Mouse (Mus musculus) CH12.LX (cell line): Measurements from ENCODE around the gene Pde4d. TPM values are rescaled to one million over a fixed set of nuclear protein-coding genes. Genes with fewer than 3 reads are reported as not detected.

Source experiments
- DNase-seq: peaks from one replicate; pipeline ENCODE4 v3.0.0-alpha.2; 2013; ENCODE audit errors: extremely low read depth
- H3K27ac ChIP-seq: 2 replicates; pipeline ENCODE4 v1.5.1; 2012; ENCODE audit warnings: low read depth, mild to moderate bottlenecking, control low read depth, moderate library complexity; ENCODE audit not compliant: insufficient read depth
- H3K27me3 ChIP-seq: replicated peaks from 2 replicates; pipeline ENCODE3; 2012; ENCODE audit warnings: inconsistent platforms
- H3K36me3 ChIP-seq, 2 experiments: replicated peaks in 1 of 2; 2 replicates each; pipeline versions ENCODE3 to v1.6.1; 2012; ENCODE audit warnings: inconsistent platforms in 1 of 2, low read length in 1 of 2, mild to moderate bottlenecking in 1 of 2, mixed read lengths in 1 of 2, moderate library complexity in 1 of 2; ENCODE audit not compliant: control insufficient read depth in 1 of 2, insufficient read depth in 1 of 2
- H3K4me1 ChIP-seq, 2 experiments: 2 replicates each; pipeline ENCODE4 v1.6.1; 2012; ENCODE audit warnings: inconsistent platforms in 1 of 2, moderate library complexity in 1 of 2; ENCODE audit not compliant: insufficient read depth in 2 of 2, control insufficient read depth in 1 of 2
- H3K4me2 ChIP-seq: 2 replicates; pipeline ENCODE4 v1.6.1; 2012; ENCODE audit warnings: low read depth, mild to moderate bottlenecking, control low read depth; ENCODE audit not compliant: poor library complexity, insufficient read depth, severe bottlenecking
- H3K4me3 ChIP-seq, 3 experiments: fragments of 150-350 bp in 1 of 3; sonication (generic) in 1 of 3; replicated peaks in 1 of 3; 2 replicates each; pipeline versions ENCODE3 to v1.5.1; 2011 to 2012; ENCODE audit warnings: low read depth in 2 of 3, low read length in 2 of 3, mild to moderate bottlenecking in 2 of 3, moderate library complexity in 2 of 3, control low read depth in 1 of 3, improper control_type of control experiment in 1 of 3, inconsistent platforms in 1 of 3, mixed read lengths in 1 of 3; ENCODE audit not compliant: poor library complexity in 1 of 3
- H3K79me2 ChIP-seq: replicated peaks from 2 replicates; pipeline ENCODE4 v1.6.1; 2012; ENCODE audit warnings: mild to moderate bottlenecking, moderate library complexity; ENCODE audit not compliant: control insufficient read depth, poor library complexity, insufficient read depth, severe bottlenecking; ENCODE audit errors: extremely low read depth
- H3K9ac ChIP-seq: 2 replicates; pipeline ENCODE4 v1.6.1; 2012; ENCODE audit warnings: low read depth, mild to moderate bottlenecking, control low read depth, moderate library complexity; ENCODE audit not compliant: insufficient read depth
- H3K9me3 ChIP-seq: replicated peaks from 2 replicates; pipeline ENCODE3; 2012; ENCODE audit warnings: low read length, inconsistent platforms, mixed read lengths
- BHLHE40 ChIP-seq: IDR thresholded peaks from 2 replicates; pipeline ENCODE4 v1.6.1; 2011; ENCODE audit warnings: mild to moderate bottlenecking, low read depth, low read length, improper control_type of control experiment
- CHD2 ChIP-seq: IDR thresholded peaks from 2 replicates; pipeline ENCODE4 v1.6.1; 2011; ENCODE audit warnings: low read length, improper control_type of control experiment
- ELF1 ChIP-seq: IDR thresholded peaks from 2 replicates; pipeline ENCODE4 v1.6.1; 2014; ENCODE audit warnings: low read depth, mild to moderate bottlenecking, inconsistent platforms, low read length, improper control_type of control experiment
- ETS1 ChIP-seq: conservative IDR thresholded peaks from 2 replicates; pipeline ENCODE4 v1.6.1; 2012; ENCODE audit warnings: low read depth, mild to moderate bottlenecking, inconsistent platforms, low read length, improper control_type of control experiment, moderate library complexity
- GABPA ChIP-seq: IDR thresholded peaks from 2 replicates; pipeline ENCODE4 v1.6.1; 2012; ENCODE audit warnings: low read depth, low read length, improper control_type of control experiment, inconsistent platforms; ENCODE audit not compliant: insufficient replicate concordance
- IRF4 ChIP-seq: IDR thresholded peaks from 2 replicates; pipeline ENCODE4 v1.6.1; 2014; ENCODE audit warnings: low read depth, mild to moderate bottlenecking, inconsistent platforms, low read length, improper control_type of control experiment
- JUN ChIP-seq: IDR thresholded peaks from 2 replicates; pipeline ENCODE4 v1.6.1; 2011; ENCODE audit warnings: low read depth, mild to moderate bottlenecking, low read length, improper control_type of control experiment, moderate library complexity; ENCODE audit not compliant: insufficient read depth
- JUND ChIP-seq: conservative IDR thresholded peaks from 2 replicates; pipeline ENCODE4 v1.6.1; 2011; ENCODE audit warnings: low read depth, low read length, improper control_type of control experiment
- MAFK ChIP-seq: IDR thresholded peaks from 2 replicates; pipeline ENCODE4 v1.6.1; 2011; ENCODE audit warnings: low read length, improper control_type of control experiment; ENCODE audit not compliant: insufficient replicate concordance
- MAX ChIP-seq: IDR thresholded peaks from 2 replicates; pipeline ENCODE4 v1.6.1; 2011; ENCODE audit warnings: low read length, improper control_type of control experiment
- MEF2A ChIP-seq: IDR thresholded peaks from 2 replicates; pipeline ENCODE4 v1.6.1; 2014; ENCODE audit warnings: low read depth, mild to moderate bottlenecking, inconsistent platforms, low read length, improper control_type of control experiment, borderline replicate concordance
- MXI1 ChIP-seq: IDR thresholded peaks from 2 replicates; pipeline ENCODE4 v1.6.1; 2011; ENCODE audit warnings: mild to moderate bottlenecking, low read depth, low read length, improper control_type of control experiment
- POLR2AphosphoS2 ChIP-seq: IDR thresholded peaks from 2 replicates; pipeline ENCODE4 v1.6.1; 2011; ENCODE audit warnings: low read depth, low read length, improper control_type of control experiment
- SIN3A ChIP-seq: IDR thresholded peaks from 2 replicates; pipeline ENCODE4 v1.6.1; 2012; ENCODE audit warnings: low read length, improper control_type of control experiment, inconsistent platforms
- TBP ChIP-seq: conservative IDR thresholded peaks from 2 replicates; pipeline ENCODE4 v1.6.1; 2011; ENCODE audit warnings: low read depth, low read length, improper control_type of control experiment
- TCF12 ChIP-seq: IDR thresholded peaks from 2 replicates; pipeline ENCODE4 v1.6.1; 2014; ENCODE audit warnings: low read depth, mild to moderate bottlenecking, inconsistent platforms, low read length, improper control_type of control experiment
- ZKSCAN1 ChIP-seq: IDR thresholded peaks from 2 replicates; pipeline ENCODE4 v1.6.1; 2012; ENCODE audit warnings: low read depth, inconsistent platforms, low read length, improper control_type of control experiment, borderline replicate concordance
- ZMIZ1 ChIP-seq: IDR thresholded peaks from 2 replicates; pipeline ENCODE4 v1.6.1; 2012; ENCODE audit warnings: low read depth, mild to moderate bottlenecking, inconsistent platforms, low read length, improper control_type of control experiment
- dilution Hi-C: fragments of 300-500 bp; cut with MboI; formaldehyde crosslinking; loops from 2 replicates; pipeline ENCODE4 v1.14.3; 2020; ENCODE audit warnings: low sequenced_read_pairs; ENCODE audit not compliant: extremely low pct_unique_long_range_greater_than_20kb, extremely low pct_ligation_motif_present
- in situ Hi-C: fragments of 300-500 bp; cut with MboI; formaldehyde crosslinking; loops from 3 replicates; pipeline ENCODE4 v1.14.3; 2019; ENCODE audit warnings: low sequenced_read_pairs, low pct_ligation_motif_present, low pct_unique_long_range_greater_than_20kb, mixed read lengths
- polyA plus RNA-seq: library from polyadenylated mRNA; unstranded; fragments of >175 nt; gene quantifications from 2 replicates; pipeline ENCODE4 v1.2.1, GENCODE M21; 2012; ENCODE audit warnings: low read depth; ENCODE audit not compliant: insufficient read length
- total RNA-seq, 2 experiments: library from RNA; depleted of rRNA; stranded (reverse); fragments of 300-350 nt in 1 of 2; fragments of >200 nt in 1 of 2; gene quantifications; 2 replicates each; pipeline ENCODE4 v1.2.3; 2012 to 2014

Pde4d gene
- total and polyA plus RNA-seq, 3 experiments = not detected

GRCm38 (mm10) chr13:109863826-109864225, 1414.1 kb downstream of the Pde4d start:
- no peak for DNase-seq
- dilution Hi-C loops = no loop called here

GRCm38 (mm10) chr13:109864311-109864710, 1414.6 kb downstream of the Pde4d start:
- Histone ChIP-seq H3K27ac (no peak overlapping the region), H3K4me2 (no peak overlapping the region), H3K27me3 (no peaks in the 10 kb centered on the region), H3K9me3 (peaks cover 27% of the 10 kb centered on the region), H3K9ac (no peak overlapping the region), H3K36me3 (no peaks in the 10 kb centered on the region), H3K79me2 (no peaks in the 10 kb centered on the region), H3K4me3 (no peak overlapping the region), H3K4me1 (no peaks in the 10 kb centered on the region)
- DNase-seq = no peak
- in situ Hi-C loops = no loop called here
- TF ChIP-seq ETS1 (no peak), BHLHE40 (no peak), MAX (no peak), MEF2A (no peak), ELF1 (no peak)
- dilution Hi-C loops = no loop called here

More at GRCm38 (mm10) chr13:109863826-109864225, 1414.1 kb downstream of the Pde4d start:
- H3K4me1 ChIP-seq = no peaks in the 10 kb centered on the region
- peaks cover 31% of the 10 kb centered on the region for H3K9me3 ChIP-seq
- H3K9ac ChIP-seq = no peak overlapping the region
- no peaks in the 10 kb centered on the region for H3K36me3 ChIP-seq
- H3K27ac ChIP-seq = no peak overlapping the region
- no peak overlapping the region for H3K4me2 ChIP-seq
- no peak overlapping the region for H3K4me3 ChIP-seq
- H3K79me2 ChIP-seq = no peaks in the 10 kb centered on the region
- no peaks in the 10 kb centered on the region for H3K27me3 ChIP-seq
- in situ Hi-C loops = no loop called here
- TF ChIP-seq IRF4 = no peak
- TF ChIP-seq GABPA = no peak
- no peak for TF ChIP-seq MAFK
- no peak for TF ChIP-seq POLR2AphosphoS2
- TF ChIP-seq TCF12 = no peak
- no peak for TF ChIP-seq ZMIZ1
- no peak for TF ChIP-seq JUND
- no peak for TF ChIP-seq JUN
- TF ChIP-seq TBP = no peak
- TF ChIP-seq MAX = no peak
- no peak for TF ChIP-seq CHD2

- dilution Hi-C loops = no loop called here
- in situ Hi-C loops = no loop called here
- Histone ChIP-seq H3K4me3 (no peak overlapping the region), H3K27me3 (no peaks in the 10 kb centered on the region), H3K9ac (no peak overlapping the region), H3K4me2 (no peak overlapping the region), H3K36me3 (no peaks in the 10 kb centered on the region), H3K9me3 (peaks cover 63% of the 10 kb centered on the region), H3K4me1 (no peaks in the 10 kb centered on the region), H3K27ac (no peak overlapping the region), H3K79me2 (no peaks in the 10 kb centered on the region)
- no peak for TF ChIP-seq SIN3A
- no peak for TF ChIP-seq JUN
- no peak for TF ChIP-seq JUND
- no peak for TF ChIP-seq MAX
- TF ChIP-seq BHLHE40 = no peak
- TF ChIP-seq GABPA = no peak
- no peak for TF ChIP-seq ELF1
- no peak for TF ChIP-seq MXI1
- no peak for TF ChIP-seq ZKSCAN1
- DNase-seq = no peak
These were observed 1430.6 kb downstream of the Pde4d start for GRCm38 (mm10) chr13:109880392-109880791.
